In genomic region chr1:133321267-133321925, GRCm38 (mm10) we compare ENCODE assay signal across 20 mouse cellular contexts. TPM values are rescaled to one million over a fixed set of nuclear protein-coding genes. Genes with fewer than 3 reads are reported as not detected.
DNase-seq lines count a peak whose midpoint lies in the region; ATAC-seq and TF ChIP-seq lines count a peak whose summit lies in the region.
"Had no signal": no experiment of that assay in that cellular context is flagged by ENCODE, and none has a peak within 500 bp of the region (broad histone marks: within the 10 kb centered on the region; RNA-seq: fewer than 3 reads in every experiment).

Gene Kiss1, plus strand, starts transcription at chr1:133321875.

- TF ChIP-seq POLR2A in brain, embryonic 14.5 days (IDR thresholded peaks at IDR 0.05; ENCODE audit: borderline replicate concordance, extremely low read depth, insufficient read depth, insufficient read length, poor library complexity, severe bottlenecking) = no peak

- no peak within 1 kb of the TSS for H3K4me2 ChIP-seq in forebrain, embryonic 14.5 days (ENCODE audit: low read length)
- no peak within 1 kb of the TSS for H3K4me2 ChIP-seq in forebrain, embryonic 11.5 days (ENCODE audit: low read depth, low read length, severe bottlenecking)
- H3K4me2 ChIP-seq in lung, embryonic 16.5 days (ENCODE audit: low read depth, low read length) = no peak within 1 kb of the TSS
- H3K4me2 ChIP-seq: embryonic facial prominence, embryonic 12.5 days; heart, embryonic 12.5 days; intestine, embryonic 15.5 days; liver, embryonic 13.5 days had no signal

- no peaks in the 10 kb centered on the region for H3K36me3 ChIP-seq in forebrain, embryonic 14.5 days (ENCODE audit: control insufficient read depth, insufficient read depth, low read length)
- no peaks in the 10 kb centered on the region for H3K36me3 ChIP-seq in forebrain, embryonic 11.5 days (ENCODE audit: control insufficient read depth, insufficient read depth, low read length)
- no peaks in the 10 kb centered on the region for H3K36me3 ChIP-seq in lung, embryonic 16.5 days (ENCODE audit: control insufficient read depth, insufficient read depth, low read length)
- H3K36me3 ChIP-seq: embryonic facial prominence, embryonic 12.5 days; heart, embryonic 12.5 days; intestine, embryonic 15.5 days; liver, embryonic 13.5 days had no signal

- ATAC-seq in forebrain, embryonic 14.5 days = peak; percentile 81
- no peak for ATAC-seq in forebrain, embryonic 11.5 days (replicated peaks; ENCODE audit: low FRiP score)
- peak; percentile 75 for ATAC-seq in lung, embryonic 16.5 days (ENCODE audit: low read depth)
- ATAC-seq: intestine, embryonic 15.5 days had no signal

- WGBS in forebrain, embryonic 14.5 days = 92% methylated on average over 13 of the region's 13 CpGs
- WGBS in forebrain, embryonic 11.5 days = 84% methylated on average over 13 of the region's 13 CpGs
- WGBS in lung, embryonic 16.5 days = 68% methylated on average over 13 of the region's 13 CpGs

- H3K27me3 ChIP-seq in forebrain, embryonic 14.5 days (replicated peaks; ENCODE audit: control insufficient read depth, insufficient read depth, low read length) = no peaks in the 10 kb centered on the region
- H3K27me3 ChIP-seq in forebrain, embryonic 11.5 days (ENCODE audit: control insufficient read depth, insufficient read depth, low read length) = no peaks in the 10 kb centered on the region
- no peaks in the 10 kb centered on the region for H3K27me3 ChIP-seq in lung, embryonic 16.5 days (ENCODE audit: control insufficient read depth, insufficient read depth, low read depth, low read length)
- H3K27me3 ChIP-seq: embryonic facial prominence, embryonic 12.5 days; intestine, embryonic 15.5 days; liver, embryonic 13.5 days had no signal

- TF ChIP-seq CTCF in brain, embryonic 14.5 days (IDR thresholded peaks at IDR 0.05; ENCODE audit: borderline replicate concordance, extremely low read depth, insufficient read depth, insufficient read length) = no peak

- no peak within 1 kb of the TSS for H3K4me3 ChIP-seq in forebrain, embryonic 14.5 days (ENCODE audit: low read depth, low read length)
- no peak within 1 kb of the TSS for H3K4me3 ChIP-seq in forebrain, embryonic 11.5 days (ENCODE audit: low read depth, low read length)
- H3K4me3 ChIP-seq in lung, embryonic 16.5 days (ENCODE audit: low read length) = no peak within 1 kb of the TSS
- H3K4me3 ChIP-seq: embryonic facial prominence, embryonic 12.5 days; heart, embryonic 12.5 days; intestine, embryonic 15.5 days; liver, embryonic 13.5 days; myocyte had no signal

- no peaks in the 10 kb centered on the region for H3K4me1 ChIP-seq in forebrain, embryonic 14.5 days (ENCODE audit: control insufficient read depth, insufficient read depth, low read length)
- 0 out of 2 replicates have a peak, but pooled peaks cover 3% of the 10 kb centered on the region for H3K4me1 ChIP-seq in forebrain, embryonic 11.5 days (replicated peaks; ENCODE audit: control insufficient read depth, insufficient read depth, low read length)
- peaks cover 13% of the 10 kb centered on the region; the same call in 1 of the 2 replicates for H3K4me1 ChIP-seq in lung, embryonic 16.5 days (replicated peaks; ENCODE audit: control insufficient read depth, insufficient read depth, low read length)
- H3K4me1 ChIP-seq: heart, embryonic 12.5 days; intestine, embryonic 15.5 days; liver, embryonic 13.5 days had no signal

- no peak within 1 kb of the TSS for H3K9ac ChIP-seq in forebrain, embryonic 14.5 days (ENCODE audit: low read length)
- H3K9ac ChIP-seq in forebrain, embryonic 11.5 days (ENCODE audit: low read length) = no peak within 1 kb of the TSS
- no peak within 1 kb of the TSS for H3K9ac ChIP-seq in lung, embryonic 16.5 days (ENCODE audit: low read length)
- H3K9ac ChIP-seq: embryonic facial prominence, embryonic 12.5 days; heart, embryonic 12.5 days; intestine, embryonic 15.5 days; liver, embryonic 13.5 days had no signal

- peak; percentile 61 for DNase-seq in forebrain, embryonic 14.5 days (ENCODE audit: low spot score)
- no peak for DNase-seq in forebrain, embryonic 11.5 days (ENCODE audit: low spot score)
- DNase-seq in layer of hippocampus, adult 9-11 months = peak; percentile 62
- no peak for DNase-seq in layer of hippocampus, postnatal 36 days
- DNase-seq in brain, embryonic 14.5 days (ENCODE audit: low read depth) = peak; percentile 73
- no peak for DNase-seq in cerebellum, adult 11-12 months
- no peak for DNase-seq in heart, adult 8-10 months (ENCODE audit: low spot score)
- DNase-seq: cerebellum, adult 11 months; gastrocnemius, postnatal 36 days; heart, postnatal 36 days; left cerebral cortex, postnatal 4 days; liver, embryonic 13.5 days; thymus, adult 2 months had no signal

- H3K27ac ChIP-seq in forebrain, embryonic 14.5 days (ENCODE audit: low read depth, low read length) = no peak within 1 kb of the TSS
- H3K27ac ChIP-seq in forebrain, embryonic 11.5 days (ENCODE audit: low read depth, low read length) = no peak within 1 kb of the TSS
- peak within 1 kb of the TSS; percentile 23; the same call in 1 of the 2 replicates for H3K27ac ChIP-seq in lung, embryonic 16.5 days (ENCODE audit: low read length)
- H3K27ac ChIP-seq: embryonic facial prominence, embryonic 12.5 days; intestine, embryonic 15.5 days; kidney, postnatal 0 days; liver, embryonic 13.5 days had no signal

- H3K9me3 ChIP-seq in forebrain, embryonic 14.5 days (replicated peaks; ENCODE audit: control insufficient read depth, low read length) = no peaks in the 10 kb centered on the region
- no peaks in the 10 kb centered on the region for H3K9me3 ChIP-seq in forebrain, embryonic 11.5 days (ENCODE audit: control insufficient read depth, low read length)
- no peaks in the 10 kb centered on the region for H3K9me3 ChIP-seq in lung, embryonic 16.5 days (ENCODE audit: control insufficient read depth, low read length)
- H3K9me3 ChIP-seq: heart, embryonic 12.5 days; intestine, embryonic 15.5 days; liver, embryonic 13.5 days had no signal

RNA-seq across cellular contexts. Expression of gene Kiss1, which starts in this region (rescaled TPM):
- not detected in 2 replicates for polyA plus RNA-seq in forebrain, embryonic 14.5 days (2014; fragmentation: Nextera tagmentation; extraction: Ambion mirVana)
- polyA plus RNA-seq in forebrain, embryonic 11.5 days (2014; fragmentation: Nextera tagmentation; extraction: Ambion mirVana) = 0.43 TPM in 1 of 2 replicates, not detected in the other
- total RNA-seq in layer of hippocampus, postnatal 36 days (2021) = not detected
- polyA plus RNA-seq in brain, embryonic 14.5 days (2012; rRNA removed) = not detected in 2 replicates
- 8.0 and 9.9 TPM in 2 replicates for polyA plus RNA-seq in lung, embryonic 16.5 days (2015; fragmentation: Nextera tagmentation; extraction: Ambion mirVana)
- total RNA-seq in heart, adult 8-10 months (2022) = not detected
- total RNA-seq: gastrocnemius, postnatal 36 days; heart, postnatal 36 days; left cerebral cortex, postnatal 4 days; megakaryocyte, adult 5-6 weeks had no signal
- polyA plus RNA-seq: embryonic facial prominence, embryonic 12.5 days; heart, embryonic 12.5 days; intestine, embryonic 15.5 days; kidney, postnatal 0 days; liver, embryonic 13.5 days; myocyte; thymus, adult 2 months had no signal

Comparison
In these comparisons a context has a peak if more than half of its experiments do, and no peak if none do; other contexts are left out.
1. Peak in DNase-seq and ATAC-seq in forebrain, embryonic 14.5 days; RNA of the gene not detected or under 1 TPM.
2. Peak in DNase-seq in brain, embryonic 14.5 days; RNA of the gene not detected or under 1 TPM.